Mouse (Mus musculus): Measurements from ENCODE around the gene Gm37240. TPM values are rescaled to one million over a fixed set of nuclear protein-coding genes. Genes with fewer than 3 reads are reported as not detected.

Gene Gm37240
- polyA plus RNA-seq, 1 experiment from 2014 or later: 1.1 TPM

- Histone ChIP-seq H3K4me1 (ENCODE audit: control insufficient read depth, insufficient read depth, low read length) (peaks cover 5% of the 10 kb centered on the region; the same call in 1 of the 2 replicates), H3K27ac (ENCODE audit: low read depth, low read length) (no peak overlapping the region), H3K9ac (ENCODE audit: low read length) (no peak overlapping the region), H3K4me2 (ENCODE audit: low read length) (no peak overlapping the region), H3K27me3 (replicated peaks; ENCODE audit: control insufficient read depth, insufficient read depth, low read length) (no peaks in the 10 kb centered on the region), H3K9me3 (replicated peaks; ENCODE audit: control insufficient read depth, low read length) (no peaks in the 10 kb centered on the region), H3K36me3 (ENCODE audit: control insufficient read depth, insufficient read depth, low read length) (no peaks in the 10 kb centered on the region), H3K4me3 (ENCODE audit: low read depth, low read length) (no peak overlapping the region)
- WGBS: 97% methylated on average over 5 of the region's 5 CpGs
- no peak for ATAC-seq
- no peak for DNase-seq (ENCODE audit: low spot score)
Measured at GRCm38 (mm10) chr3:84748139-84748538, 1139.2 kb downstream of the Gm37240 start.

GRCm38 (mm10) chr3:84745537-84746189, 1141.7 kb downstream of the Gm37240 start:
- Histone ChIP-seq H3K4me2 (ENCODE audit: low read length) (peak overlapping the region; percentile 30), H3K9ac (ENCODE audit: low read length) (peak overlapping the region; percentile 1; the same call in 1 of the 2 replicates), H3K4me1 (ENCODE audit: control insufficient read depth, insufficient read depth, low read length) (peaks cover 5% of the 10 kb centered on the region; the same call in 1 of the 2 replicates), H3K27ac (ENCODE audit: low read depth, low read length) (peak overlapping the region; percentile 61; the same call in 1 of the 2 replicates), H3K27me3 (replicated peaks; ENCODE audit: control insufficient read depth, insufficient read depth, low read length) (no peaks in the 10 kb centered on the region), H3K4me3 (ENCODE audit: low read depth, low read length) (no peak overlapping the region), H3K36me3 (ENCODE audit: control insufficient read depth, insufficient read depth, low read length) (no peaks in the 10 kb centered on the region), H3K9me3 (replicated peaks; ENCODE audit: control insufficient read depth, low read length) (no peaks in the 10 kb centered on the region)
- WGBS: 15% methylated on average over 18 of the region's 18 CpGs
- ATAC-seq: peak; percentile 96
- DNase-seq (ENCODE audit: low spot score): peak; percentile 92

GRCm38 (mm10) chr3:84744707-84745106, 1142.6 kb downstream of the Gm37240 start:
- H3K4me1 ChIP-seq (ENCODE audit: control insufficient read depth, insufficient read depth, low read length): peaks cover 5% of the 10 kb centered on the region; the same call in 1 of the 2 replicates
- no peaks in the 10 kb centered on the region for H3K36me3 ChIP-seq (ENCODE audit: control insufficient read depth, insufficient read depth, low read length)
- peak; percentile 47; the same call in 1 of the 2 replicates for ATAC-seq
- H3K4me3 ChIP-seq (ENCODE audit: low read depth, low read length): no peak overlapping the region
- 52% methylated on average over 13 of the region's 13 CpGs for WGBS
- no peaks in the 10 kb centered on the region for H3K9me3 ChIP-seq (replicated peaks; ENCODE audit: control insufficient read depth, low read length)
- H3K27ac ChIP-seq (ENCODE audit: low read depth, low read length): no peak overlapping the region; the same call in 1 of the 2 replicates
- H3K4me2 ChIP-seq (ENCODE audit: low read length): no peak overlapping the region
- H3K27me3 ChIP-seq (replicated peaks; ENCODE audit: control insufficient read depth, insufficient read depth, low read length): no peaks in the 10 kb centered on the region
- H3K9ac ChIP-seq (ENCODE audit: low read length): 0 out of 2 replicates have a peak overlapping the region, but pooled peaks have one; percentile 17
- peak; percentile 52 for DNase-seq (ENCODE audit: low spot score)

- Histone ChIP-seq H3K27ac (ENCODE audit: low read depth, low read length) (0 out of 2 replicates have a peak overlapping the region, but pooled peaks have one; percentile 21), H3K4me1 (ENCODE audit: control insufficient read depth, insufficient read depth, low read length) (peaks cover 2% of the 10 kb centered on the region; the same call in 1 of the 2 replicates), H3K36me3 (ENCODE audit: control insufficient read depth, insufficient read depth, low read length) (no peaks in the 10 kb centered on the region), H3K4me3 (ENCODE audit: low read depth, low read length) (no peak overlapping the region), H3K9me3 (replicated peaks; ENCODE audit: control insufficient read depth, low read length) (no peaks in the 10 kb centered on the region), H3K9ac (ENCODE audit: low read length) (no peak overlapping the region), H3K4me2 (ENCODE audit: low read length) (no peak overlapping the region), H3K27me3 (replicated peaks; ENCODE audit: control insufficient read depth, insufficient read depth, low read length) (no peaks in the 10 kb centered on the region)
- DNase-seq (ENCODE audit: low spot score) (no peak), ATAC-seq (no peak)
- 74% methylated on average over 10 of the region's 10 CpGs for WGBS
Measured at GRCm38 (mm10) chr3:84740050-84740596, 1147.2 kb downstream of the Gm37240 start.

- Histone ChIP-seq H3K27ac (ENCODE audit: low read depth, low read length) (no peak overlapping the region), H3K36me3 (ENCODE audit: control insufficient read depth, insufficient read depth, low read length) (no peaks in the 10 kb centered on the region), H3K27me3 (replicated peaks; ENCODE audit: control insufficient read depth, insufficient read depth, low read length) (no peaks in the 10 kb centered on the region), H3K9me3 (replicated peaks; ENCODE audit: control insufficient read depth, low read length) (no peaks in the 10 kb centered on the region), H3K4me2 (ENCODE audit: low read length) (no peak overlapping the region), H3K4me1 (ENCODE audit: control insufficient read depth, insufficient read depth, low read length) (0 out of 2 replicates have a peak, but pooled peaks cover 6% of the 10 kb centered on the region), H3K4me3 (ENCODE audit: low read depth, low read length) (no peak overlapping the region), H3K9ac (ENCODE audit: low read length) (no peak overlapping the region)
- no peak for DNase-seq (ENCODE audit: low spot score)
- no peak for ATAC-seq
- 57% methylated on average over 3 of the region's 3 CpGs for WGBS
Measured at GRCm38 (mm10) chr3:84737137-84737536, 1150.2 kb downstream of the Gm37240 start.

- WGBS: 45% methylated on average over 10 of the region's 10 CpGs
- no peak overlapping the region for H3K9ac ChIP-seq (ENCODE audit: low read length)
- no peak for DNase-seq (ENCODE audit: low spot score)
- no peak overlapping the region for H3K4me2 ChIP-seq (ENCODE audit: low read length)
- peaks cover 13% of the 10 kb centered on the region for H3K4me1 ChIP-seq (ENCODE audit: control insufficient read depth, insufficient read depth, low read length)
- H3K27me3 ChIP-seq (replicated peaks; ENCODE audit: control insufficient read depth, insufficient read depth, low read length): no peaks in the 10 kb centered on the region
- H3K4me3 ChIP-seq (ENCODE audit: low read depth, low read length): no peak overlapping the region
- ATAC-seq: no peak
- no peak overlapping the region for H3K27ac ChIP-seq (ENCODE audit: low read depth, low read length)
- no peaks in the 10 kb centered on the region for H3K36me3 ChIP-seq (ENCODE audit: control insufficient read depth, insufficient read depth, low read length)
- H3K9me3 ChIP-seq (replicated peaks; ENCODE audit: control insufficient read depth, low read length): no peaks in the 10 kb centered on the region
Measured at GRCm38 (mm10) chr3:84735716-84736115, 1151.6 kb downstream of the Gm37240 start.

- 3% methylated on average over 6 of the region's 6 CpGs for WGBS
- Histone ChIP-seq H3K36me3 (ENCODE audit: control insufficient read depth, insufficient read depth, low read length) (no peaks in the 10 kb centered on the region), H3K4me1 (ENCODE audit: control insufficient read depth, insufficient read depth, low read length) (peaks cover 15% of the 10 kb centered on the region), H3K9ac (ENCODE audit: low read length) (peak overlapping the region; percentile 22; the same call in 1 of the 2 replicates), H3K27ac (ENCODE audit: low read depth, low read length) (peak overlapping the region; percentile 68), H3K9me3 (replicated peaks; ENCODE audit: control insufficient read depth, low read length) (no peaks in the 10 kb centered on the region), H3K4me3 (ENCODE audit: low read depth, low read length) (peak overlapping the region; percentile 18), H3K27me3 (replicated peaks; ENCODE audit: control insufficient read depth, insufficient read depth, low read length) (no peaks in the 10 kb centered on the region), H3K4me2 (ENCODE audit: low read length) (peak overlapping the region; percentile 52)
- peak; percentile 30 for ATAC-seq
- DNase-seq (ENCODE audit: low spot score): no peak
Measured at GRCm38 (mm10) chr3:84732516-84732915, 1154.8 kb downstream of the Gm37240 start.

- peak; percentile 81 for ATAC-seq
- Histone ChIP-seq H3K27ac (ENCODE audit: low read depth, low read length) (peak overlapping the region; percentile 68; the same call in 1 of the 2 replicates), H3K9me3 (replicated peaks; ENCODE audit: control insufficient read depth, low read length) (no peaks in the 10 kb centered on the region), H3K9ac (ENCODE audit: low read length) (peak overlapping the region; percentile 22), H3K36me3 (ENCODE audit: control insufficient read depth, insufficient read depth, low read length) (no peaks in the 10 kb centered on the region), H3K27me3 (replicated peaks; ENCODE audit: control insufficient read depth, insufficient read depth, low read length) (no peaks in the 10 kb centered on the region), H3K4me2 (ENCODE audit: low read length) (peak overlapping the region; percentile 52), H3K4me1 (ENCODE audit: control insufficient read depth, insufficient read depth, low read length) (peaks cover 15% of the 10 kb centered on the region), H3K4me3 (ENCODE audit: low read depth, low read length) (peak overlapping the region; percentile 18)
- peak; percentile 73 for DNase-seq (ENCODE audit: low spot score)
- 2% methylated on average over 20 of the region's 20 CpGs for WGBS
Measured at GRCm38 (mm10) chr3:84732016-84732502, 1155.3 kb downstream of the Gm37240 start.
